Comparison of ENCODE assay signal across 25 mouse cellular contexts in the genomic region with DNA sequence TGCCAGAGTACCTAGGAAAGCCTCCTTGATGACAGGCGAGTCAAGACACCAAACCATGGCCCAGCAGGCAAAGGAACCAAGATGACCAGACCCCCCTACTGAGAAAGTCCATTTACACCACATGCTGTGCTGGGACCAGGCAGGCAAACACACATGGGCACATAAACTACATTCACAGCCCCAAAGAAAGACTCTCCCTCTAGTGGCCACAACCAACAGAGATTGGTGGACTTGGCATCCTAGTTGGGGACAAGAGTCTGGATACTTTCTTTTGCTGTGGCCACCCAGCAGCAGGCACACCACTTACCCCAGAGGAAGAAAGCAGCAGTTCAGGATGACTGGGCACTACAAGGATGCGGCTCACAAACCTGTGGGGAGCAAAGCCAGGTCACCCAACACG. TPM values are rescaled to one million over a fixed set of nuclear protein-coding genes. Genes with fewer than 3 reads are reported as not detected.
A peak's percentile ranks its signal among the peaks of the same experiment; 100 is the strongest.
DNase-seq lines count a peak whose midpoint lies in the region; ATAC-seq and TF ChIP-seq lines count a peak whose summit lies in the region.
"Had no signal": no experiment of that assay in that cellular context is flagged by ENCODE, and none has a peak within 500 bp of the region (broad histone marks: within the 10 kb centered on the region; RNA-seq: fewer than 3 reads in every experiment).

No protein-coding gene starts in this region.

- no peak overlapping the region for H3K4me2 ChIP-seq in hindbrain, postnatal 0 days (ENCODE audit: low read depth, low read length)
- no peak overlapping the region for H3K4me2 ChIP-seq in hindbrain, embryonic 13.5 days
- no peak overlapping the region for H3K4me2 ChIP-seq in liver, embryonic 14.5 days (ENCODE audit: low read depth)
- H3K4me2 ChIP-seq in midbrain, embryonic 11.5 days, result no peak overlapping the region
- H3K4me2 ChIP-seq in midbrain, embryonic 13.5 days (replicated peaks), result no peak overlapping the region
- H3K4me2 ChIP-seq: embryonic facial prominence, embryonic 13.5 days; heart, embryonic 11.5 days; hindbrain, embryonic 12.5 days; limb, embryonic 12.5 days; liver, embryonic 11.5 days; neural tube, embryonic 13.5 days had no signal

- H3K4me1 ChIP-seq in hindbrain, postnatal 0 days (ENCODE audit: insufficient read depth, low read length), result no peaks in the 10 kb centered on the region
- peaks cover 13% of the 10 kb centered on the region for H3K4me1 ChIP-seq in hindbrain, embryonic 13.5 days (replicated peaks)
- H3K4me1 ChIP-seq in liver, embryonic 14.5 days (replicated peaks; ENCODE audit: control insufficient read depth in 2 of 2, insufficient read depth in 2 of 2, low read length in 1 of 2), result peaks cover 11 to 12% of the 10 kb centered on the region in 2 experiments
- H3K4me1 ChIP-seq in midbrain, embryonic 11.5 days (ENCODE audit: control insufficient read depth, insufficient read depth, low read length), result no peaks in the 10 kb centered on the region
- no peaks in the 10 kb centered on the region for H3K4me1 ChIP-seq in midbrain, embryonic 13.5 days (replicated peaks)
- H3K4me1 ChIP-seq: embryonic facial prominence, embryonic 13.5 days; limb, embryonic 12.5 days had no signal

- no peaks in the 10 kb centered on the region for H3K27me3 ChIP-seq in hindbrain, postnatal 0 days (ENCODE audit: insufficient read depth, low read length)
- H3K27me3 ChIP-seq in hindbrain, embryonic 13.5 days, result no peaks in the 10 kb centered on the region
- no peaks in the 10 kb centered on the region for H3K27me3 ChIP-seq in liver, embryonic 14.5 days (ENCODE audit: control insufficient read depth, insufficient read depth, low read length)
- H3K27me3 ChIP-seq in midbrain, embryonic 11.5 days (ENCODE audit: control insufficient read depth, insufficient read depth, low read length), result no peaks in the 10 kb centered on the region
- no peaks in the 10 kb centered on the region for H3K27me3 ChIP-seq in midbrain, embryonic 13.5 days
- H3K27me3 ChIP-seq: embryonic facial prominence, embryonic 13.5 days; hindbrain, embryonic 12.5 days; limb, embryonic 12.5 days; neural tube, embryonic 13.5 days had no signal

- H3K27ac ChIP-seq in hindbrain, postnatal 0 days, result no peak overlapping the region
- no peak overlapping the region for H3K27ac ChIP-seq in hindbrain, embryonic 13.5 days
- H3K27ac ChIP-seq in liver, embryonic 14.5 days, result no peak overlapping the region
- H3K27ac ChIP-seq in midbrain, embryonic 11.5 days (ENCODE audit: low read depth, low read length), result no peak overlapping the region
- H3K27ac ChIP-seq in midbrain, embryonic 13.5 days, result no peak overlapping the region
- H3K27ac ChIP-seq: embryonic facial prominence, embryonic 13.5 days; forebrain, embryonic 10.5 days; hindbrain, embryonic 12.5 days; limb, embryonic 12.5 days; neural tube, embryonic 13.5 days had no signal

- peak; percentile 44 for DNase-seq in cerebellum, adult 11-12 months
- no peak for DNase-seq in hindbrain, postnatal 0 days (ENCODE audit: low spot score)
- DNase-seq in liver, embryonic 14.5 days (ENCODE audit: low read depth in 3 of 3, low spot score in 3 of 3), result no peak
- DNase-seq in liver, result no peak
- peak; percentile 77 for DNase-seq in midbrain, embryonic 11.5 days (ENCODE audit: low spot score, missing footprints)
- DNase-seq: adrenal gland, adult 8-10 months; gastrocnemius, postnatal 10 days; heart, postnatal 36 days; kidney, adult 18-20 months; kidney, postnatal 4 days; layer of hippocampus, adult 9-11 months; right cerebral cortex, postnatal 4 days; thymus, adult 2 months had no signal

- WGBS in hindbrain, postnatal 0 days, result 92% methylated on average over 3 of the region's 3 CpGs
- WGBS in hindbrain, embryonic 13.5 days, result 86% methylated on average over 3 of the region's 3 CpGs
- 65% methylated on average over 3 of the region's 3 CpGs for WGBS in liver, embryonic 14.5 days (ENCODE audit: insufficient replicate concordance)
- 92% methylated on average over 3 of the region's 3 CpGs for WGBS in midbrain, embryonic 11.5 days
- WGBS in midbrain, embryonic 13.5 days, result 87% methylated on average over 3 of the region's 3 CpGs

- H3K36me3 ChIP-seq in hindbrain, postnatal 0 days (ENCODE audit: insufficient read depth, low read length), result peaks cover 60% of the 10 kb centered on the region
- H3K36me3 ChIP-seq in hindbrain, embryonic 13.5 days, result peaks cover 96% of the 10 kb centered on the region
- H3K36me3 ChIP-seq in liver, embryonic 14.5 days (replicated peaks; ENCODE audit: control insufficient read depth, insufficient read depth, low read depth), result peaks cover 30% of the 10 kb centered on the region
- H3K36me3 ChIP-seq in midbrain, embryonic 11.5 days (ENCODE audit: control insufficient read depth, insufficient read depth, low read length), result peaks cover 25% of the 10 kb centered on the region
- H3K36me3 ChIP-seq in midbrain, embryonic 13.5 days, result peaks cover 94% of the 10 kb centered on the region

- H3K4me3 ChIP-seq in hindbrain, postnatal 0 days (ENCODE audit: low read length), result no peak overlapping the region
- H3K4me3 ChIP-seq in hindbrain, embryonic 13.5 days, result no peak overlapping the region
- no peak overlapping the region for H3K4me3 ChIP-seq in liver, embryonic 14.5 days (ENCODE audit: insufficient read depth in 1 of 2, low read depth in 2 of 2, low read length in 2 of 2)
- H3K4me3 ChIP-seq in midbrain, embryonic 11.5 days (ENCODE audit: low read depth, low read length), result no peak overlapping the region
- no peak overlapping the region for H3K4me3 ChIP-seq in midbrain, embryonic 13.5 days (replicated peaks)
- H3K4me3 ChIP-seq: embryonic facial prominence, embryonic 13.5 days; forebrain, embryonic 10.5 days; hindbrain, embryonic 12.5 days; limb, embryonic 12.5 days; neural tube, embryonic 13.5 days had no signal

- no peak overlapping the region for H3K9ac ChIP-seq in hindbrain, postnatal 0 days (replicated peaks; ENCODE audit: low read length)
- H3K9ac ChIP-seq in hindbrain, embryonic 13.5 days, result no peak overlapping the region
- H3K9ac ChIP-seq in liver, embryonic 14.5 days (replicated peaks), result no peak overlapping the region
- no peak overlapping the region for H3K9ac ChIP-seq in midbrain, embryonic 11.5 days (ENCODE audit: low read length)
- H3K9ac ChIP-seq in midbrain, embryonic 13.5 days (replicated peaks), result no peak overlapping the region
- H3K9ac ChIP-seq: embryonic facial prominence, embryonic 13.5 days; hindbrain, embryonic 12.5 days; limb, embryonic 12.5 days; neural tube, embryonic 13.5 days had no signal

- no peak for ATAC-seq in cerebellum, adult (ENCODE audit: insufficient number of reproducible peaks, low FRiP score, low TSS enrichment)
- ATAC-seq in hindbrain, postnatal 0 days, result no peak
- no peak for ATAC-seq in hindbrain, embryonic 13.5 days (ENCODE audit: low FRiP score)
- ATAC-seq in liver, embryonic 14.5 days (ENCODE audit: insufficient read depth), result no peak
- ATAC-seq in midbrain, embryonic 11.5 days (ENCODE audit: low FRiP score), result no peak
- no peak for ATAC-seq in midbrain, embryonic 13.5 days
- ATAC-seq: forebrain, embryonic 16.5 days had no signal

- no peaks in the 10 kb centered on the region for H3K9me3 ChIP-seq in hindbrain, postnatal 0 days (ENCODE audit: low read length)
- H3K9me3 ChIP-seq in hindbrain, embryonic 13.5 days, result no peaks in the 10 kb centered on the region
- H3K9me3 ChIP-seq in liver, embryonic 14.5 days (ENCODE audit: control insufficient read depth, low read length), result no peaks in the 10 kb centered on the region
- H3K9me3 ChIP-seq in midbrain, embryonic 11.5 days (ENCODE audit: control insufficient read depth, low read length), result no peaks in the 10 kb centered on the region
- H3K9me3 ChIP-seq in midbrain, embryonic 13.5 days, result no peaks in the 10 kb centered on the region
- H3K9me3 ChIP-seq: embryonic facial prominence, embryonic 13.5 days; forebrain, embryonic 10.5 days; G1E; hindbrain, embryonic 12.5 days; limb, embryonic 12.5 days; neural tube, embryonic 13.5 days had no signal

- peak; percentile 47; the same call in 1 of the 2 replicates for TF ChIP-seq CTCF in hindbrain, postnatal 0 days (IDR thresholded peaks at IDR 0.05; ENCODE audit: low read depth)
- peak; percentile 43 for TF ChIP-seq CTCF in liver, embryonic 14.5 days (IDR thresholded peaks at IDR 0.05; ENCODE audit: low read depth)

- TF ChIP-seq EP300 in liver, embryonic 14.5 days (IDR thresholded peaks at IDR 0.05; ENCODE audit: low read depth), result no peak

RNA-seq across cellular contexts. Expression of a gene that starts 18.9 kb away (rescaled TPM):
- total RNA-seq in hindbrain, postnatal 0 days (2014; rRNA removed), result 50.9 and 56.5 TPM in 2 replicates
- 26.3 and 26.8 TPM in 2 replicates for polyA plus RNA-seq in hindbrain, postnatal 0 days (2015; fragmentation: Nextera tagmentation; extraction: Ambion mirVana)
- polyA plus RNA-seq in hindbrain, embryonic 13.5 days (2015; fragmentation: Nextera tagmentation; extraction: Ambion mirVana), result 33.2 and 38.5 TPM in 2 replicates
- polyA plus RNA-seq in liver, embryonic 14.5 days (2012; rRNA removed), result 13.7 and 14.1 TPM in 2 replicates
- polyA plus RNA-seq in liver, embryonic 14.5 days (2014; fragmentation: Nextera tagmentation; extraction: Ambion mirVana), result 20.8 and 21.1 TPM in 2 replicates
- 35.4 and 39.4 TPM in 2 replicates for polyA plus RNA-seq in midbrain, embryonic 11.5 days (2014; fragmentation: Nextera tagmentation; extraction: Ambion mirVana)
- polyA plus RNA-seq in midbrain, embryonic 13.5 days (2015; fragmentation: Nextera tagmentation; extraction: Ambion mirVana), result 39.6 and 43.1 TPM in 2 replicates

RNA-seq across cellular contexts. Expression of a gene that starts 19.0 kb away (rescaled TPM):
- total RNA-seq in hindbrain, postnatal 0 days (2014; rRNA removed), result 226 and 267 TPM in 2 replicates
- 562 and 575 TPM in 2 replicates for polyA plus RNA-seq in hindbrain, postnatal 0 days (2015; fragmentation: Nextera tagmentation; extraction: Ambion mirVana)
- polyA plus RNA-seq in hindbrain, embryonic 13.5 days (2015; fragmentation: Nextera tagmentation; extraction: Ambion mirVana), result 399 and 414 TPM in 2 replicates
- polyA plus RNA-seq in liver, embryonic 14.5 days (2012; rRNA removed), result 37.5 and 65.5 TPM in 2 replicates
- polyA plus RNA-seq in liver, embryonic 14.5 days (2014; fragmentation: Nextera tagmentation; extraction: Ambion mirVana), result 189 and 194 TPM in 2 replicates
- 239 and 249 TPM in 2 replicates for polyA plus RNA-seq in midbrain, embryonic 11.5 days (2014; fragmentation: Nextera tagmentation; extraction: Ambion mirVana)
- polyA plus RNA-seq in midbrain, embryonic 13.5 days (2015; fragmentation: Nextera tagmentation; extraction: Ambion mirVana), result 364 and 385 TPM in 2 replicates

Comparison
In these comparisons a context has a peak if more than half of its experiments do, and no peak if none do; other contexts are left out.
1. DNase-seq: peak in cerebellum, adult 11-12 months (single experiment) and midbrain, embryonic 11.5 days (single experiment); none in hindbrain, postnatal 0 days (single experiment), liver, embryonic 14.5 days (0 of 3) and liver (single experiment).